Mouse (Mus musculus) left cerebral cortex, postnatal 10 days (tissue): ENCODE data around the gene Thbs1. TPM values are rescaled to one million over a fixed set of nuclear protein-coding genes. Genes with fewer than 3 reads are reported as not detected.
"Not testable (repeated sequence)": the region's sequence is repeated elsewhere in the genome, so short reads cannot be mapped to it uniquely, and the experiment has no call there.

Source experiments
- DNase-seq, 2 experiments: peaks; one replicate each; pipeline ENCODE4 v3.0.0; 2021 to 2022; ENCODE audit warnings: low spot score in 2 of 2, mixed read lengths in 1 of 2; ENCODE audit errors: extremely low spot score in 1 of 2
- intact Hi-C: fragments of 180-260 bp; cut with DNase I; formaldehyde crosslinking; loops from one replicate; pipeline ENCODE4 v1.15.1; 2025
- total RNA-seq, 2 experiments: library from RNA; stranded (reverse); gene quantifications; 2 replicates each; pipeline ENCODE4 v1.2.3; 2021

The Thbs1 gene
- total RNA-seq, 2 experiments from 2014 or later: 6.7 to 6.8 TPM

GRCm38 (mm10) chr2:118127516-118128288, 16.0 kb downstream of the Thbs1 start:
- no peak for DNase-seq
- intact Hi-C loops: no loop called here

- no peak for DNase-seq
- intact Hi-C loops: no loop called here
Measured at GRCm38 (mm10) chr2:118128313-118128712, 16.6 kb downstream of the Thbs1 start.

GRCm38 (mm10) chr2:118137071-118137470, 25.4 kb downstream of the Thbs1 start:
- DNase-seq: no peak
- intact Hi-C loops: no loop called here

GRCm38 (mm10) chr2:118137776-118138175, 26.1 kb downstream of the Thbs1 start:
- DNase-seq: no peak
- intact Hi-C loops: no loop called here

- intact Hi-C loops: no loop called here
- no peak for DNase-seq
Measured at GRCm38 (mm10) chr2:118139261-118139660, 27.6 kb downstream of the Thbs1 start.

- intact Hi-C loops: no loop called here
- DNase-seq: no peak
Measured at GRCm38 (mm10) chr2:118141651-118142050, 30.0 kb downstream of the Thbs1 start.

GRCm38 (mm10) chr2:118147749-118148148, 36.1 kb downstream of the Thbs1 start:
- intact Hi-C loops, DNase-seq: not testable (repeated sequence)

- DNase-seq: no peak
- intact Hi-C loops: no loop called here
Measured at GRCm38 (mm10) chr2:118148321-118149142, 36.9 kb downstream of the Thbs1 start.

- DNase-seq: peak; percentile 58 to 65
- intact Hi-C loops: no loop called here
Measured at GRCm38 (mm10) chr2:118149855-118150563, 38.3 kb downstream of the Thbs1 start.

- intact Hi-C loops: no loop called here
Measured at GRCm38 (mm10) chr2:118158095-118158494, 46.4 kb downstream of the Thbs1 start.

GRCm38 (mm10) chr2:118159126-118159525, 47.5 kb downstream of the Thbs1 start:
- intact Hi-C loops: no loop called here
- DNase-seq: no peak

More at GRCm38 (mm10) chr2:118158095-118158494, 46.4 kb downstream of the Thbs1 start:
- DNase-seq: no peak

- DNase-seq: no peak
- intact Hi-C loops: no loop called here
Measured at GRCm38 (mm10) chr2:118160547-118160946, 48.9 kb downstream of the Thbs1 start.

GRCm38 (mm10) chr2:118160991-118161390, 49.3 kb downstream of the Thbs1 start:
- intact Hi-C loops: no loop called here
- DNase-seq: no peak

- no peak for DNase-seq
- intact Hi-C loops: no loop called here
Measured at GRCm38 (mm10) chr2:118162486-118162885, 50.8 kb downstream of the Thbs1 start.

GRCm38 (mm10) chr2:118164137-118164536, 52.5 kb downstream of the Thbs1 start:
- intact Hi-C loops: no loop called here
- DNase-seq: no peak

- intact Hi-C loops: no loop called here
- no peak for DNase-seq
Measured at GRCm38 (mm10) chr2:118165691-118166090, 54.0 kb downstream of the Thbs1 start.

- intact Hi-C loops: no loop called here
- no peak for DNase-seq
Measured at GRCm38 (mm10) chr2:118167731-118168130, 56.1 kb downstream of the Thbs1 start.

- intact Hi-C loops: no loop called here
- DNase-seq: no peak
Measured at GRCm38 (mm10) chr2:118168225-118168624, 56.5 kb downstream of the Thbs1 start.
